Mouse (Mus musculus): ENCODE measurements around the gene Disc1. TPM values are rescaled to one million over a fixed set of nuclear protein-coding genes. Genes with fewer than 3 reads are reported as not detected.

Disc1 gene
- total RNA-seq, 2 experiments from 2014 or later, result 0.84 to 1.6 TPM

GRCm38 (mm10) chr8:125065596-125065995 is 11.6 kb downstream of the Disc1 start:
- no peak for ATAC-seq (replicated peaks; ENCODE audit: low FRiP score, poor library complexity, severe bottlenecking)

DNA sequence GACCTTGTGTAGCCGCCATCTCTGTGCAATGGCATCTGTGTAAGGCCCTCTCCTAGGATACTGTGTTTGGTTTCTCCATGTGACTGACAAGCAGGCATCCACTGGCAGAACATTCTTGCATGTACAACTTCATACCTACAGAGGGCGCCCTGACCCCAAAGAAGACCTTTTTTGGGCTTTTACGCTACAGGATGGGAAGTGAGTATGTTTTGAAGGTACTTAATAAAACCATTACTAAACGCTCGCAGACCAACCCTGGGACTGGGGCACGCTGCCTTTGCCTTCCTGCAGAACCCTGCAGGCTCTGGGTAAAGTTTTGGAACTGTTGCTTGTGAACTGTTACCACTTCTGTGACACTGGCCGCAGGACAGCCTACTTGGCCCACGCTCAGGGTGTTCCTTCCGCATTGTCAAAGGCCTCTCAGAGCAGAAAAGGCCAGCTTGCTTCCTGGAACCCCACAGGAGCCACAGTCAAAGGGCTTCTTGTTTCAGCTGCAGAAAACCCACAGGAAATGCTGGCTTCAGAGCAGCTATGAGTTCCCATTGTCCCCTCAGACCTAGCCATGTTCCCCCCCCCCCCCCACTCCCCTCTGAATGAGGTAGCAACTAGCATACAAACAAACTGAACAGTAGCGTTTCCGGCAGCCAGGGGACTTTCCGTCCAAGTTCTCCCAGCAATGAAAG is 13.1 kb downstream of the Disc1 start:
- ATAC-seq (replicated peaks; ENCODE audit: low FRiP score, poor library complexity, severe bottlenecking), result no peak

DNA sequence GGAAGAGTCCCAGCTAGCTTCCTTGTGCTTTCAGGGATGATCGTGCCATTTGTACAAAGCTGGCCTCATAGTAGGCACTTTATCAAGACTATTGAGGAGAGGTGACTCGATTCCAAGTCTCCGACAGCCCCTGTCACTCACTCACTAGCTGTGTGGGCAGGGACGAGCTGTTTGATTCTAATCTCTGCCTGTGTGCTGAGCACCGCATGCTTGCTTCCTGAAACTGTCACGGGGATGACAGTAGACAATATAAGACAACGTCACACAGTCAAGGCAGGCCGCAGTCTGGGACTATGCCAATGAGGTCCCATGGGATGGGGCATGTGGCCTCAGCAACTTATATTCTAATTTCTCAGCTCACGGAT is 13.6 kb downstream of the Disc1 start:
- no peak for ATAC-seq (replicated peaks; ENCODE audit: low FRiP score, poor library complexity, severe bottlenecking)

- no peak for ATAC-seq (replicated peaks; ENCODE audit: low FRiP score, poor library complexity, severe bottlenecking)
Measured at GRCm38 (mm10) chr8:125068146-125068905, 14.3 kb downstream of the Disc1 start.

GRCm38 (mm10) chr8:125069304-125069703 is 15.3 kb downstream of the Disc1 start:
- no peak for ATAC-seq (replicated peaks; ENCODE audit: low FRiP score, poor library complexity, severe bottlenecking)

- no peak for ATAC-seq (replicated peaks; ENCODE audit: low FRiP score, poor library complexity, severe bottlenecking)
Measured at GRCm38 (mm10) chr8:125069733-125070132, 15.7 kb downstream of the Disc1 start.

- ATAC-seq (replicated peaks; ENCODE audit: low FRiP score, poor library complexity, severe bottlenecking), result no peak
Measured at GRCm38 (mm10) chr8:125074141-125074540, 20.1 kb downstream of the Disc1 start.

DNA sequence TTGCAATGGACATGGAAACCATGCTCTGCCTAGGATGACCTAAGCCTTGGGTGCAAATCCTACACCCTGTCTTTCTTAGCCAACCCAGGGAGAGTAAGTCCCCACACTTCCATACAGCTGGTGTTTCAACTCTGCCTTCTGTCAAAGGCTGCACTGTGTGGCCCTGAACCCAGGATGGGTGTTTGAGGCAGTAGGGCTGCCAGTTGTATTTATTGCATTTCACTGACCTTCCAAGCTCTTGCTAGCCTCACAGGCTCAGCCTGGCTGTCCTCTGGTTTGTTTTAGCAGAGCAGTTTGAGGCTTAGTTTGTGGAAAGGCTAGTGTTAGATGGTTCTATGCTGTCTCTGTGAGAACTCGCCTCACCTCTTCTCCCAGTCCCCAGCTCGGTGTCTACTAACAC is 20.6 kb downstream of the Disc1 start:
- no peak for ATAC-seq (replicated peaks; ENCODE audit: low FRiP score, poor library complexity, severe bottlenecking)

DNA sequence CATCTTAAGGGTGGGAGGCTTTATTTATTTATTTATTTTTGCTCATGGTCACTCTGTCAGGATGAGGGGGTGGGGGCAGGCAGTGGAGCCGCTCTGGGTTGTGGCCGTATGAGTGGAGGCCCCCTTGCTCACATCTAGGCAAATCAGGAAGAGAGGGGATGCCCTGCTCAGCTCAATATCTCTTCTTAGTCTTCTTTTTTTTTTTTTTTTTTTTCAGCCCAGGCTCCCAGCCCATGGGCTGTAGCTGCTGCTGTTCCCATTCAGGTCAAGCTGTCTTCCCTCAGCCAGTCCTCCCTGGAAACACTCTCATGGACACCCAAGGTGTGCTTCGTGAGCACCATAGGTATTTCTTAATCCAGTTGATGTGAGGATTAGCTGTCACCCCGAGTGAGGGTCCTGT is 21.4 kb downstream of the Disc1 start:
- no peak for ATAC-seq (replicated peaks; ENCODE audit: low FRiP score, poor library complexity, severe bottlenecking)

DNA sequence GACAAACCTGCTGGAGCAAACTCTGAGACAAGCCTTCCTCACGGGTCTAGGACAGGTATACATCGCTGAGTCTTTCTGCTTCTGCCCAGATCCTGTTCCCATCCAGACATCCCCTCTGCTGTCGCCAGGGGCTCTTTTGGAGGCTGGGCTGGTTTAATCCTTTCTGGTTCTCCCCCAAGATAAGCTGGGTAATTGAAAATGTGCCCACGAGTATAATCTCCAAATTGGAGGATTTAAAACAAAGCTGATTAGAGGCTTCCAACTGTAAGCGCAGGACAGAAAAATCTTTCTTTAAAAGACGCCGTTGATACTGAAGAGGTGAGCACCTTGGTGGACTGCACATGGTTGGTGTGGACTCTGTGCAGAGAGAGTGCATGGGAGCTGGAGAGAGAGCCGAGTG is 23.3 kb downstream of the Disc1 start:
- ATAC-seq (replicated peaks; ENCODE audit: low FRiP score, poor library complexity, severe bottlenecking), result no peak

- ATAC-seq (replicated peaks; ENCODE audit: low FRiP score, poor library complexity, severe bottlenecking), result no peak
Measured at GRCm38 (mm10) chr8:125078771-125079384, 24.9 kb downstream of the Disc1 start.

GRCm38 (mm10) chr8:125080388-125081344 is 26.7 kb downstream of the Disc1 start:
- no peak for ATAC-seq (replicated peaks; ENCODE audit: low FRiP score, poor library complexity, severe bottlenecking)

DNA sequence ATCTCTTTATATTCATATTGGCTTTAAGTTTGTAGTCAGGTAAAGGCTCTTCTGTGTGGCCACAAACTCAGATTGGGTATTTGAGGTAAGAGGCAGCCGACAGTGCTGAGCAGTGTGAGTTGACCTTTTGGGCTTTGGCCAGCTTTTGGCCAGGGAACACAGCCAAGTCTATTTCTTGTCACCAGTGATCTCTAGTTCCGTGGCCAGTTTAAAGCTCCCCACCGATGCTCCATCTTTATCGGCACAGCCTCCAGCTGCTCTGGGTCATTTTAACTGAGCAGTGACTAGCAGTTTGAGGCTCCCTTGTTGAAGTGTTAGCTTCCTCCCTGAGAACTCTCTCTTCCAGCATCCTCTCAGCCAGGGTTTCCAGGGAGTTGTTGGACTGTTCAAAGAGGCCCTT is 29.8 kb downstream of the Disc1 start:
- ATAC-seq (replicated peaks; ENCODE audit: low FRiP score, poor library complexity, severe bottlenecking), result no peak

- no peak for ATAC-seq (replicated peaks; ENCODE audit: low FRiP score, poor library complexity, severe bottlenecking)
Measured at GRCm38 (mm10) chr8:125084523-125084922, 30.5 kb downstream of the Disc1 start.

GRCm38 (mm10) chr8:125090889-125091740 is 37.1 kb downstream of the Disc1 start:
- ATAC-seq (replicated peaks; ENCODE audit: low FRiP score, poor library complexity, severe bottlenecking), result no peak

GRCm38 (mm10) chr8:125097140-125097539 is 43.1 kb downstream of the Disc1 start:
- ATAC-seq (replicated peaks; ENCODE audit: low FRiP score, poor library complexity, severe bottlenecking), result no peak

GRCm38 (mm10) chr8:125098050-125098449 is 44.1 kb downstream of the Disc1 start:
- no peak for ATAC-seq (replicated peaks; ENCODE audit: low FRiP score, poor library complexity, severe bottlenecking)

GRCm38 (mm10) chr8:125102303-125102702 is 48.3 kb downstream of the Disc1 start:
- ATAC-seq (replicated peaks; ENCODE audit: low FRiP score, poor library complexity, severe bottlenecking), result no peak

- ATAC-seq (replicated peaks; ENCODE audit: low FRiP score, poor library complexity, severe bottlenecking), result no peak
Measured at GRCm38 (mm10) chr8:125113171-125113570, 59.2 kb downstream of the Disc1 start.

Measured in erythroid progenitor cell, adult 5-6 weeks (primary cell).